Mouse (Mus musculus) olfactory bulb, adult 2 months (tissue): ENCODE data around the gene Pde2a.

Experiments used
- CTCF ChIP-seq: fragments of 200-500 bp; IDR thresholded peaks from 2 replicates; pipeline ENCODE4 v1.5.1; 2012; ENCODE audit warnings: low read depth, mild to moderate bottlenecking, low read length, moderate library complexity; ENCODE audit not compliant: insufficient read depth
- POLR2A ChIP-seq: fragments of 200-500 bp; IDR thresholded peaks from 2 replicates; pipeline ENCODE4 v1.6.1; 2012; ENCODE audit warnings: mild to moderate bottlenecking, low read depth, low read length, moderate library complexity; ENCODE audit not compliant: insufficient read depth

DNA sequence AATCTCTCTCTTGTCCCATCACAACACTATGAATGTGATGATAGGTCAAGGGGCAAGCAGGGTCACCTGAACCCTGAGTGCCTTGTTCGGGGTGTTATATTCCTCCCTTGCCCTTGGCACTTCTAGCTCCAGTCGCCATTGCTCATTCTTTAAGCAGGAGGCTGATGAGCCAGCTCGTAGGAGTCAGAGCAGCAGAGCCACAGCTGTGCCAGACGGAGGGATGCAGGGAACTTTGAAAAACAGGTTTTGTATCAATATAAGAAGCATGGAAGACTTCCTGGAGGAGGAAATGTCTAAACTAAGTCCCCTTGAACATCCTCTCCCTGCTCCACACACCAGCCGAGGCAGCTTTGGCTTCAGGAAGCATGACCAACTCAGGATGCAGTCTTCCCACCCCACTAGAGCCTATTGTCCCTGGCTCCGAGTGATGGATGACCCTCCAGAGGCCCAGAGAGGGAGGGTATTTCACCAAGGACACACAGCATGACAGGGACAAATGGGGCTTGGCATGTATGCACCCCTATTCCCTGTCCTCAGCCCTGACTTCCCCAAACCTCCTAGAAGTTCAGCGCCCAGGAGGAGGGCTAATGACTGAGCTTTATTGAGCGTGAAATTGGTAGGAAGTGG, 60.5 kb downstream of the Pde2a start:
- TF ChIP-seq POLR2A: no peak
- no peak for TF ChIP-seq CTCF
